Mouse (Mus musculus): ENCODE data around the gene Gm10037. TPM values are rescaled to one million over a fixed set of nuclear protein-coding genes. Genes with fewer than 3 reads are reported as not detected.
"Not testable (repeated sequence)": the region's sequence is repeated elsewhere in the genome, so short reads cannot be mapped to it uniquely, and the experiment has no call there.

The Gm10037 gene
- polyA plus RNA-seq (2012; fragmentation: generic; extraction: Trizol), result not detected

GRCm38 (mm10) chr13:67830911-67831336, at the start of gene Gm10037:
Gene Gm10037 (plus strand): TSS chr13:67831106.
- no peak for TF ChIP-seq TCF12 (IDR thresholded peaks at IDR 0.05; ENCODE audit: insufficient read depth, poor library complexity, severe bottlenecking)
- no peak for TF ChIP-seq MAX (IDR thresholded peaks at IDR 0.05; ENCODE audit: low read depth)
- TF ChIP-seq E2F4 (IDR thresholded peaks at IDR 0.05; ENCODE audit: insufficient read depth), result no peak
- TF ChIP-seq USF1 (IDR thresholded peaks at IDR 0.05; ENCODE audit: low read depth), result no peak
- no peak for TF ChIP-seq SRF (IDR thresholded peaks at IDR 0.05; ENCODE audit: control insufficient read depth, insufficient read length, low read depth)
- no peak for TF ChIP-seq POLR2AphosphoS2 (IDR thresholded peaks at IDR 0.05; ENCODE audit: insufficient read length, low read depth)
- TF ChIP-seq TCF3 (IDR thresholded peaks at IDR 0.05; ENCODE audit: insufficient read length, low read depth), result no peak
- TF ChIP-seq MYOG (IDR thresholded peaks at IDR 0.05; ENCODE audit: control insufficient read depth in 1 of 3, insufficient read depth in 1 of 3, insufficient read length in 2 of 3, low read depth in 2 of 3), result no peak
- no peak for TF ChIP-seq REST (IDR thresholded peaks at IDR 0.05; ENCODE audit: insufficient read depth, insufficient read length)
- no peak for TF ChIP-seq CEBPB (IDR thresholded peaks at IDR 0.05; ENCODE audit: insufficient read depth, poor library complexity, severe bottlenecking)
- H3ac ChIP-seq (ENCODE audit: control insufficient read depth, insufficient read length), result no peak within 1 kb of the TSS
- H3K4me3 ChIP-seq, result no peak within 1 kb of the TSS
- H3K4me2 ChIP-seq (ENCODE audit: low read depth), result no peak within 1 kb of the TSS
- H3K79me2 ChIP-seq (ENCODE audit: control insufficient read depth, insufficient read depth), result no peaks in the 10 kb centered on the region
- no peaks in the 10 kb centered on the region for H3K36me3 ChIP-seq (ENCODE audit: control insufficient read depth, insufficient read depth)
- H3K27me3 ChIP-seq (ENCODE audit: control insufficient read depth, insufficient read depth, insufficient read length), result no peaks in the 10 kb centered on the region

DNA sequence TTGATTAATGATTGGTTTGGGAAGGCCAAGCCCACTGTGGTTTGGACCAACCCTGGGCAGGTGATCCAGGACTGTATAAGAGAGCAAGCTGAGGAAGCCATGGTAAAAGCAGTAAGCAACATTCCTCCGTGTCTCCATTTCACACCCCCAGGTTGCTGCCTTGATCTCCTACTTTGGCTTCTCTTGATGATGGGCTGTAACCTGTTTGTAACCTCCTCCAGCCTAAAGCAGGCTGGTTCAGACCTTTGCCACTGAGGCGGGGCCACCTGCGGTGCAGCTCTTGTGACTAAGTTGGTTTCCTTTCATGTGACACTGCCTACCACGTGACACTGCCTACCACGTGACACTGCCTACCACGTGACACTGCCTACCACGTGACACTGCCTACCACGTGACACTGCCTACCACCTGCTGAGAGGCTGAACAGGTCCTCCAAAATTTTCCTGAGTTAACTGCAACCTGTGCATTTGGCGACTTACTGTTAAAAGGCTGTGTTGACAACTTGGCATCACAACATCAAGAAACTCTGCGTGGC, 38.9 kb upstream of the Gm10037 start:
- Histone ChIP-seq H3K27me3 (ENCODE audit: control insufficient read depth, insufficient read depth, insufficient read length) (no peaks in the 10 kb centered on the region), H3ac (ENCODE audit: control insufficient read depth, insufficient read length) (no peak overlapping the region), H3K4me2 (ENCODE audit: low read depth) (no peak overlapping the region), H3K4me3 (no peak overlapping the region), H3K79me2 (ENCODE audit: control insufficient read depth, insufficient read depth) (no peaks in the 10 kb centered on the region), H3K36me3 (ENCODE audit: control insufficient read depth, insufficient read depth) (no peaks in the 10 kb centered on the region)
- no peak for TF ChIP-seq POLR2AphosphoS2 (IDR thresholded peaks at IDR 0.05; ENCODE audit: insufficient read length, low read depth)
- TF ChIP-seq TCF3 (IDR thresholded peaks at IDR 0.05; ENCODE audit: insufficient read length, low read depth), result no peak
- no peak for TF ChIP-seq CEBPB (IDR thresholded peaks at IDR 0.05; ENCODE audit: insufficient read depth, poor library complexity, severe bottlenecking)
- no peak for TF ChIP-seq REST (IDR thresholded peaks at IDR 0.05; ENCODE audit: insufficient read depth, insufficient read length)
- no peak for TF ChIP-seq USF1 (IDR thresholded peaks at IDR 0.05; ENCODE audit: low read depth)
- TF ChIP-seq E2F4 (IDR thresholded peaks at IDR 0.05; ENCODE audit: insufficient read depth), result no peak
- no peak for TF ChIP-seq MYOD1 (IDR thresholded peaks at IDR 0.05; ENCODE audit: control insufficient read depth in 1 of 3, insufficient read length in 2 of 3, low read depth in 2 of 3)
- no peak for TF ChIP-seq MYOG (IDR thresholded peaks at IDR 0.05; ENCODE audit: control insufficient read depth in 1 of 3, insufficient read depth in 1 of 3, insufficient read length in 2 of 3, low read depth in 2 of 3)
- TF ChIP-seq POLR2A (IDR thresholded peaks at IDR 0.05; ENCODE audit: insufficient read length, low read depth), result no peak

DNA sequence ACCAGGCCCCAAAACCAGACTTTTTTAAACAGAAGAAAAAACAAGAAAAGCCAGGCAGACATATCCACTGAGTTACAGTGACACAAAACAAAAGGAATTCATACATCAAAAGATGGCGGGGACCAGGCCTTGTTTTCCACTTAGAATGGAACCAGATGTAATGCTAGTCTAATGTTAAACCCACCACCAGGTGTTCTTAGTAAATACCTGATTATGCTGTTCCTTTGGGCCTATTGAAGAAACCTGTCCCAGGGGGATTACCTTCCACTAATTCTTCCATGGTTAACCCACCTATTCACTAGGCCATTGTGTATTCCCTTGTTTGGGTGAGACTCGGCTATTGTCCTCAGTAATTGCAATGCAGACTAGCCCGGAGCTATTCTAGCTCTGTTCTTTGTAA, 32.3 kb upstream of the Gm10037 start:
- TF ChIP-seq CEBPB (IDR thresholded peaks at IDR 0.05; ENCODE audit: insufficient read depth, poor library complexity, severe bottlenecking) (no peak), MYOG (IDR thresholded peaks at IDR 0.05; ENCODE audit: control insufficient read depth in 1 of 3, insufficient read depth in 1 of 3, insufficient read length in 2 of 3, low read depth in 2 of 3) (no peak), POLR2AphosphoS2 (IDR thresholded peaks at IDR 0.05; ENCODE audit: insufficient read length, low read depth) (no peak), TCF3 (IDR thresholded peaks at IDR 0.05; ENCODE audit: insufficient read length, low read depth) (no peak)
- Histone ChIP-seq H3K27me3 (ENCODE audit: control insufficient read depth, insufficient read depth, insufficient read length) (no peaks in the 10 kb centered on the region), H3K4me2 (ENCODE audit: low read depth) (no peak overlapping the region), H3K79me2 (ENCODE audit: control insufficient read depth, insufficient read depth) (no peaks in the 10 kb centered on the region), H3K4me3 (no peak overlapping the region), H3K36me3 (ENCODE audit: control insufficient read depth, insufficient read depth) (no peaks in the 10 kb centered on the region), H3ac (ENCODE audit: control insufficient read depth, insufficient read length) (no peak overlapping the region)

DNA sequence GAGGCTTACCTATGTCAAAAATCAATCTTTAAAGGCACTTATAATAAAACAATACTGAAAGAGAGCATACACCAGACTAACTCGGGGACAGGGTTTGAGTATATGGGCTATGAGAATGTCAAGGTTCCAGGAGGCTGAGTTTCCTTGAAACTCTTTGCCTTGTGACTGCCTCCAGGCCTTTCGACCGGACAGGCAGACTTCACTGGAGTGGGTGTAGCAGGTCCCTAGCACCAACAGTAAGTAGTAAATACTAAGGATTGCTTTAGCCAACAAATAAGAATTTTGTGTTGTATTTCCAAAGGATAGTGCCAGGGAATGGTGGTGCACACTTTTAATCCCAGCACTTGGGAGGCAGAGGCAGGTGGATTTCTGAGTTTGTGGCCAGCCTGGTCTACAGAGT, 31.8 kb upstream of the Gm10037 start:
- H3K4me3 ChIP-seq; H3K27me3 ChIP-seq (ENCODE audit: control insufficient read depth, insufficient read depth, insufficient read length); H3ac ChIP-seq (ENCODE audit: control insufficient read depth, insufficient read length); H3K36me3 ChIP-seq (ENCODE audit: control insufficient read depth, insufficient read depth); H3K79me2 ChIP-seq (ENCODE audit: control insufficient read depth, insufficient read depth); H3K4me2 ChIP-seq (ENCODE audit: low read depth): not testable (repeated sequence)

GRCm38 (mm10) chr13:67811651-67812210, 19.2 kb upstream of the Gm10037 start:
- TF ChIP-seq TCF12 (IDR thresholded peaks at IDR 0.05; ENCODE audit: insufficient read depth, poor library complexity, severe bottlenecking) (no peak), CEBPB (IDR thresholded peaks at IDR 0.05; ENCODE audit: insufficient read depth, poor library complexity, severe bottlenecking) (no peak), TCF3 (IDR thresholded peaks at IDR 0.05; ENCODE audit: insufficient read length, low read depth) (no peak), POLR2A (IDR thresholded peaks at IDR 0.05; ENCODE audit: insufficient read length, low read depth) (no peak), MYOG (IDR thresholded peaks at IDR 0.05; ENCODE audit: control insufficient read depth in 1 of 3, insufficient read depth in 1 of 3, insufficient read length in 2 of 3, low read depth in 2 of 3) (no peak), E2F4 (IDR thresholded peaks at IDR 0.05; ENCODE audit: insufficient read depth) (no peak), REST (IDR thresholded peaks at IDR 0.05; ENCODE audit: insufficient read depth, insufficient read length) (no peak), MAX (IDR thresholded peaks at IDR 0.05; ENCODE audit: low read depth) (no peak)
- H3K4me3 ChIP-seq, result no peak overlapping the region
- no peaks in the 10 kb centered on the region for H3K36me3 ChIP-seq (ENCODE audit: control insufficient read depth, insufficient read depth)
- no peaks in the 10 kb centered on the region for H3K79me2 ChIP-seq (ENCODE audit: control insufficient read depth, insufficient read depth)
- no peak overlapping the region for H3K4me2 ChIP-seq (ENCODE audit: low read depth)
- no peak overlapping the region for H3ac ChIP-seq (ENCODE audit: control insufficient read depth, insufficient read length)
- no peaks in the 10 kb centered on the region for H3K27me3 ChIP-seq (ENCODE audit: control insufficient read depth, insufficient read depth, insufficient read length)
